Mouse (Mus musculus): ENCODE results near the gene Drd4. TPM values are rescaled to one million over a fixed set of nuclear protein-coding genes. Genes with fewer than 3 reads are reported as not detected.
"Not testable (repeated sequence)": the region's sequence is repeated elsewhere in the genome, so short reads cannot be mapped to it uniquely, and the experiment has no call there.

Drd4 gene
- total RNA-seq (2021), result not detected

GRCm38 (mm10) chr7:141291921-141292582 lies at the start of gene Drd4:
Drd4 (plus strand) TSS chr7:141292006.
- intact Hi-C loops (cut with DNase I), result no loop called here
- DNase-seq, result no peak

- DNase-seq; intact Hi-C loops (cut with DNase I): not testable (repeated sequence)
Measured at GRCm38 (mm10) chr7:141250486-141250885, 41.3 kb upstream of the Drd4 start.

GRCm38 (mm10) chr7:141256159-141256558 lies 35.6 kb upstream of the Drd4 start:
- intact Hi-C loops (cut with DNase I), result no loop called here

GRCm38 (mm10) chr7:141261480-141261879 lies 30.3 kb upstream of the Drd4 start:
- intact Hi-C loops (cut with DNase I), result no loop called here
- no peak for DNase-seq

More at GRCm38 (mm10) chr7:141256159-141256558, 35.6 kb upstream of the Drd4 start:
- DNase-seq, result no peak

- intact Hi-C loops (cut with DNase I), result loop anchor here (2.0 kb wide), 1 partner anchor 99 kb away; no protein-coding TSS in a partner anchor
- no peak for DNase-seq
Measured at GRCm38 (mm10) chr7:141263640-141264039, 28.2 kb upstream of the Drd4 start.

GRCm38 (mm10) chr7:141264041-141264700 lies 27.6 kb upstream of the Drd4 start:
- no peak for DNase-seq
- intact Hi-C loops (cut with DNase I), result loop anchor here (2.0 kb wide), 1 partner anchor 99 kb away; no protein-coding TSS in a partner anchor

- intact Hi-C loops (cut with DNase I), result loop anchor here (2.0 kb wide), 1 partner anchor 98 kb away; no protein-coding TSS in a partner anchor
Measured at GRCm38 (mm10) chr7:141264761-141265410, 26.9 kb upstream of the Drd4 start.

GRCm38 (mm10) chr7:141265411-141265738 lies 26.4 kb upstream of the Drd4 start:
- DNase-seq, result no peak
- intact Hi-C loops (cut with DNase I), result loop anchor here (2.0 kb wide), 1 partner anchor 97 kb away; no protein-coding TSS in a partner anchor

More at GRCm38 (mm10) chr7:141264761-141265410, 26.9 kb upstream of the Drd4 start:
- DNase-seq, result peak; percentile 32 to 38

DNA sequence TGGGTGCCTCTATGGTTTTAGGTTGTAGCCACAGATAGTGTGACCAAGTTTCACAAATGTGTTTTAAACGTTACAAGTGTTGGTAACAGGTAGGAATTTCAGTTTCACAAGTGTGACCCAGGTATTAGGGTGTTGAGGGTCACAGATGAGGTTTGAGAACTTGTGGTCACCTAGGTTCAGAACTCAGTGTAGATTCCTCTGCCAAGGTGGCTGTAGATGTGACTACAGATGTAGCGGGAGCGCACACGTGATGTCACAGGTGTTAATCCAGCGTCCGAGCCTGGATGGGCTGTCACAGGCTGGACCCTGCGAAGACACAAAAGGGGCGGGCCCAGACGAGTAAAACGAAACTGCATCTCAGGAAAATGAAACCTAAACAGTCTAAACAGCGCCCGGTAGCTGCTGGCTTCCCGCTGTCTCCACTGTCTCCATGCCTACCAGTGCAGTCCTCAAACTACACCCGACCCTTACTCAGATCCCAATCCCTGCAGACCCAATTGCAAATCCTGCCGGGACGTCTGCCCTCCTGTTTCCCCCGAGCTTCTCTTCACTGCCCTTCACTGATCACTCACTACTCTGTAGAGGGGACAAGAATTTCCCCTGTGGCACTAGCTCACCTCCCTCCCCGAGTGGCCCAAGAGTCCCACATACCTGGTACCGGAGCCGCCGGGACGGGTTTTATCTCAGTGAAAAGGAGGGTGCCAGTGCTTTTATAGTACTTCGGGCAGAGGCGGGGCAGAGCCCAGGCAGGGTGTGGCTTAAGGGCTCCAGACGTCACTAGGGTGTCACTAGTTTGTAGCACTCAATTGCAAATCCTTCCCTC lies 25.9 kb upstream of the Drd4 start, which contains the start of gene Irf7:
Gene Irf7 (minus strand): TSS at position 743 of the 823 bp plus-strand sequence.
- intact Hi-C loops (cut with DNase I), result loop anchor here (2.0 kb wide), 1 partner anchor 97 kb away; no protein-coding TSS in a partner anchor
- peak; percentile 73 to 77 for DNase-seq

GRCm38 (mm10) chr7:141268466-141269272 lies 23.1 kb upstream of the Drd4 start:
- DNase-seq, result peak; percentile 32 to 40
- intact Hi-C loops (cut with DNase I), result no loop called here

DNA sequence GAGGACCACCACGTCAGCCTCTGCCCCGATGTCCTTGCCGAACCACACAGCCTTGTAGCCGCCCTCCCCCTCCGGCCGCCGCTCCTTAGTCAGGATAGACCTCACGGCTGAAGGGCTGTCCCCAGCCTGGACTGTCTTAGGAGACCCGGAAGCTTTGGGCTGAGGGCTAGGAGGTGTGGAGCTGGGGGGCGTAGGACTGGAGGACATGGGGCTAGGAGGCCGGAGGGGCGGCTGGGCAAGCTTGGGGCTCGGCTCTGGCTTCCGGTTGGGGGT lies 22.6 kb upstream of the Drd4 start:
- DNase-seq, result no peak
- intact Hi-C loops (cut with DNase I), result no loop called here

GRCm38 (mm10) chr7:141270631-141271030 lies 21.2 kb upstream of the Drd4 start:
- no peak for DNase-seq
- intact Hi-C loops (cut with DNase I), result loop anchor here (5.0 kb wide), 1 partner anchor 52 kb away; no protein-coding TSS in a partner anchor

- intact Hi-C loops (cut with DNase I), result no loop called here
- no peak for DNase-seq
Measured at GRCm38 (mm10) chr7:141275356-141275755, 16.4 kb upstream of the Drd4 start.

DNA sequence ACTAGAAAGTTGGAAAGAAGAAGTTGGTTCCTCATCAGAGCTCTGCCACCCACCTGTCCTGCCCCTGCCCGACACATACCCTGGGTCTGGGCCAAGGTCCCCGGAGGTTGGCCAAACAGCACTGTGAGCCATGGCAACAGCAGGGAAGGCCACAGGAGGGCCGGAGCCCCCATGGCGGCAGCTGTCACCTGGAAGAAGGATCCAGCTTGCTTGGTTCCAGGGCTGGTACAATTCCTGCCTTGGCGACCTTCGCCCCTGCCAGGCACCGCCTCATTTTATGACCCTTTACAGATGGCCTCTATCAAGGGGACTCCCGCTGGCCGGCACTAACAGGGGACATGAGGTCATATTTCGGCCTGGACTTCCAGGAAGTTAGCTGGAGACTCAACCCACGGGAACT lies 15.3 kb upstream of the Drd4 start, which contains the start of gene Cdhr5:
Gene Cdhr5 (minus strand): TSS at position 241 of the 400 bp plus-strand sequence.
- no peak for DNase-seq
- intact Hi-C loops (cut with DNase I), result no loop called here

GRCm38 (mm10) chr7:141277701-141278678 lies 13.8 kb upstream of the Drd4 start:
- DNase-seq, result no peak
- intact Hi-C loops (cut with DNase I), result no loop called here

GRCm38 (mm10) chr7:141278766-141279590 lies 12.8 kb upstream of the Drd4 start, which contains the start of gene Sct:
Sct (minus strand) TSS chr7:141279133.
- intact Hi-C loops (cut with DNase I), result no loop called here
- DNase-seq, result no peak

DNA sequence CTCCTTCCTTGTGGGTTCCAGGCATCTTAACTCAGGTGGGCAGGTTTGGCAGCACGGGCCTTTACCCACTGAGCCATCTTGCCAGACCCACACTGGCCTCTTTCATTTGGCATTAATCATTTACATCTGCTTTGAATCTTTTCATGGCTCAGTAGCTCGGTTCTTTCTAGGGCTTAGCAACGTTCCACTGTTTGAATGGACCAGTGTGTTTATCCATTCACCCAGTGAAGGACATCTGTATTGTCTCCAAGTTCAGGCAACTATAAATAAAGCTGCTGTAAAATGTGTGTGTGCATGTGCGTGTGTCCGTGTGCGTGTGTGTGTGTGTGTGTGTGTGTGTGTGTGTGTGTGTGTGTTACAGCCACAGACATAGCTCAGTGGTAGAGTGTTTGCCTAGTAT lies 10.4 kb upstream of the Drd4 start:
- no peak for DNase-seq
- intact Hi-C loops (cut with DNase I), result no loop called here

DNA sequence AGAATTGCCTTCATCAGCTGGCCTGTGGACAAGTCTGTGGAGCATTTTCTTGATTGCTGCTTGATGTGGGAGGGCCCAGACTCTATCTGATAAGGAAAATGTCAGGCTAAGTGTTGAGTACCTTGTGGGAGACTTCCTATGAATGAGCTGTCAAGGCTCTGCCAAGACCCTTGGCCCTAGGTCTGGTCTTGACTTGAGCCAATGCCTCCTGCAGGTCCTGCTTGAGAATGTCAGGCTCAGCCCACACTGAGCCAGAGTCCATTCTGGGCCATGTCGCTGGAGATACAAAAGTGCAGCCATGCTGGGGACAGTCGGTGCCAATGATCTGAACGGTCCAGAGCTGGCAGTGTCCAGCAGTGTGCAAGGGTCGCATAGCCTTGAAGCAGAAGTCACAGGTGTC lies 9.1 kb upstream of the Drd4 start:
- intact Hi-C loops (cut with DNase I), result no loop called here
- DNase-seq, result no peak
